ENCODE assay signal across 19 mouse cellular contexts in the genomic region with DNA sequence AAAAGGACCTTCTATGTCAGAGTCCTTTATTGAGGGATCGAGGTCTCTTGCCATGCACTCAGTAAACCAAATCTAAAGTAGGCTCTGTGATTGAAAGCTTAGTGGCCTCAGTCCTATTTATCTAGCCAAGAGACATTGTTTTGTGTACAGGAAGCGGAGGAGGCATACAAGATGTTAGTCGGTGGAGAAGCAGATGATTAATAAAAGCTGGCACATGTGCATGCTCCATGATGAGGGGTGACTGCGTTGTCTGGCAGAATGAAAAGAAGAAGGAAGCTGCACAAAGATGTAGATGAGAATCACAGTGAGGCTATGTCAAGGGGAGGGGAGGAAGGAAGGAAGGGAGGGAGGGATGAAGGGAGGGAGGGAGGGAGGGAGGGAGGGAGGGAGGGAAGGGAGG.
DNase-seq lines count a peak whose midpoint lies in the region; ATAC-seq lines count a peak whose summit lies in the region.
"Had no signal": no experiment of that assay in that cellular context is flagged by ENCODE, and none has a peak within 500 bp of the region (broad histone marks: within the 10 kb centered on the region; RNA-seq: fewer than 3 reads in every experiment).

No protein-coding gene starts in this region.

- H3K4me1 ChIP-seq in forebrain, embryonic 13.5 days, result peaks cover 10% of the 10 kb centered on the region; the same call in 1 of the 2 replicates
- H3K4me1 ChIP-seq in forebrain, embryonic 12.5 days, result 0 out of 2 replicates have a peak, but pooled peaks cover 6% of the 10 kb centered on the region
- 0 out of 2 replicates have a peak, but pooled peaks cover 2% of the 10 kb centered on the region for H3K4me1 ChIP-seq in midbrain, embryonic 13.5 days (replicated peaks)
- no peaks in the 10 kb centered on the region for H3K4me1 ChIP-seq in midbrain, embryonic 15.5 days
- H3K4me1 ChIP-seq: embryonic facial prominence, embryonic 13.5 days; hindbrain, embryonic 15.5 days; neural tube, embryonic 15.5 days had no signal

- H3K4me3 ChIP-seq in forebrain, embryonic 13.5 days, result no peak overlapping the region
- H3K4me3 ChIP-seq in forebrain, embryonic 12.5 days (replicated peaks), result no peak overlapping the region
- no peak overlapping the region for H3K4me3 ChIP-seq in midbrain, embryonic 13.5 days (replicated peaks)
- H3K4me3 ChIP-seq in midbrain, embryonic 15.5 days, result no peak overlapping the region
- H3K4me3 ChIP-seq: embryonic facial prominence, embryonic 13.5 days; hindbrain, embryonic 15.5 days; neural tube, embryonic 15.5 days had no signal

- peak; percentile 49 for DNase-seq in layer of hippocampus, adult 11-12 months (ENCODE audit: low spot score)
- DNase-seq in layer of hippocampus, postnatal 36 days, result peak; percentile 33 to 48
- no peak for DNase-seq in urinary bladder, postnatal 14 days (ENCODE audit: low spot score)
- DNase-seq in adrenal gland, adult (ENCODE audit: inconsistent age in 2 of 2, low spot score in 1 of 2), result no peak
- DNase-seq: adrenal gland, postnatal 10 days; cerebellum, adult 11 months; gastrocnemius, postnatal 25 days; kidney, adult 11 months; thymus, postnatal 4 days had no signal

- no peaks in the 10 kb centered on the region for H3K36me3 ChIP-seq in forebrain, embryonic 13.5 days (ENCODE audit: poor library complexity, severe bottlenecking)
- no peaks in the 10 kb centered on the region for H3K36me3 ChIP-seq in forebrain, embryonic 12.5 days (replicated peaks)
- no peaks in the 10 kb centered on the region for H3K36me3 ChIP-seq in midbrain, embryonic 13.5 days
- H3K36me3 ChIP-seq in midbrain, embryonic 15.5 days (replicated peaks), result no peaks in the 10 kb centered on the region
- H3K36me3 ChIP-seq: embryonic facial prominence, embryonic 13.5 days; hindbrain, embryonic 15.5 days; neural tube, embryonic 15.5 days had no signal

- no peaks in the 10 kb centered on the region for H3K9me3 ChIP-seq in forebrain, embryonic 13.5 days (replicated peaks)
- no peaks in the 10 kb centered on the region for H3K9me3 ChIP-seq in forebrain, embryonic 12.5 days
- H3K9me3 ChIP-seq in midbrain, embryonic 13.5 days, result no peaks in the 10 kb centered on the region
- no peaks in the 10 kb centered on the region for H3K9me3 ChIP-seq in midbrain, embryonic 15.5 days
- H3K9me3 ChIP-seq: embryonic facial prominence, embryonic 13.5 days; hindbrain, embryonic 15.5 days; neural tube, embryonic 15.5 days had no signal

- no peak overlapping the region for H3K4me2 ChIP-seq in forebrain, embryonic 13.5 days
- H3K4me2 ChIP-seq in forebrain, embryonic 12.5 days, result no peak overlapping the region
- H3K4me2 ChIP-seq in midbrain, embryonic 13.5 days (replicated peaks), result no peak overlapping the region
- H3K4me2 ChIP-seq in midbrain, embryonic 15.5 days, result no peak overlapping the region
- H3K4me2 ChIP-seq: embryonic facial prominence, embryonic 13.5 days; hindbrain, embryonic 15.5 days; neural tube, embryonic 15.5 days had no signal

- no peak overlapping the region for H3K9ac ChIP-seq in forebrain, embryonic 13.5 days
- no peak overlapping the region for H3K9ac ChIP-seq in forebrain, embryonic 12.5 days
- no peak overlapping the region for H3K9ac ChIP-seq in midbrain, embryonic 13.5 days (replicated peaks)
- H3K9ac ChIP-seq in midbrain, embryonic 15.5 days, result no peak overlapping the region
- H3K9ac ChIP-seq: embryonic facial prominence, embryonic 13.5 days; hindbrain, embryonic 15.5 days; liver, embryonic 14.5 days; neural tube, embryonic 15.5 days had no signal

- H3K27me3 ChIP-seq in forebrain, embryonic 13.5 days, result no peaks in the 10 kb centered on the region
- H3K27me3 ChIP-seq in forebrain, embryonic 12.5 days, result no peaks in the 10 kb centered on the region
- H3K27me3 ChIP-seq in midbrain, embryonic 13.5 days, result no peaks in the 10 kb centered on the region
- no peaks in the 10 kb centered on the region for H3K27me3 ChIP-seq in midbrain, embryonic 15.5 days (replicated peaks)
- H3K27me3 ChIP-seq: embryonic facial prominence, embryonic 13.5 days; hindbrain, embryonic 15.5 days; neural tube, embryonic 15.5 days; Patski had no signal

- ATAC-seq in forebrain, embryonic 13.5 days, result 0 out of 2 replicates have a peak, but pooled peaks have one; percentile 41
- ATAC-seq in forebrain, embryonic 12.5 days (ENCODE audit: low FRiP score), result no peak
- 0 out of 2 replicates have a peak, but pooled peaks have one; percentile 14 for ATAC-seq in midbrain, embryonic 13.5 days
- ATAC-seq in midbrain, embryonic 15.5 days (replicated peaks), result no peak
- ATAC-seq: Patski had no signal

- H3K27ac ChIP-seq in forebrain, embryonic 13.5 days, result no peak overlapping the region
- no peak overlapping the region for H3K27ac ChIP-seq in forebrain, embryonic 12.5 days
- no peak overlapping the region for H3K27ac ChIP-seq in midbrain, embryonic 13.5 days
- no peak overlapping the region for H3K27ac ChIP-seq in midbrain, embryonic 15.5 days
- H3K27ac ChIP-seq: embryonic facial prominence, embryonic 13.5 days; hindbrain, embryonic 15.5 days; kidney, postnatal 0 days; liver, embryonic 14.5 days; neural tube, embryonic 15.5 days had no signal

- 51% methylated on average over 4 of the region's 4 CpGs for WGBS in forebrain, embryonic 13.5 days
- 54% methylated on average over 4 of the region's 4 CpGs for WGBS in forebrain, embryonic 12.5 days
- 54% methylated on average over 4 of the region's 4 CpGs for WGBS in midbrain, embryonic 13.5 days
- WGBS in midbrain, embryonic 15.5 days, result 51% methylated on average over 4 of the region's 4 CpGs

Comparison
In these comparisons a context has a peak if more than half of its experiments do, and no peak if none do; other contexts are left out.
1. ATAC-seq: peak in forebrain, embryonic 13.5 days (single experiment) and midbrain, embryonic 13.5 days (single experiment); none in forebrain, embryonic 12.5 days (single experiment) and midbrain, embryonic 15.5 days (single experiment).
2. DNase-seq: peak in layer of hippocampus, adult 11-12 months (single experiment) and layer of hippocampus, postnatal 36 days (2 of 2); none in urinary bladder, postnatal 14 days (single experiment) and adrenal gland, adult (0 of 2).